Mouse (Mus musculus) spleen, postnatal 36 days (tissue): ENCODE measurements around the gene Pias1.

Experiments used
- DNase-seq, 2 experiments: peaks; one replicate each; pipeline ENCODE4 v3.0.0; 2022; ENCODE audit warnings: low spot score in 2 of 2, mixed read lengths in 1 of 2

Pias1 gene

GRCm38 (mm10) chr9:62987824-62988223 lies at the start of gene Pias1:
Gene Pias1 (minus strand): TSS chr9:62987924.
- DNase-seq, result no peak

GRCm38 (mm10) chr9:63035431-63035830 lies 47.7 kb upstream of the Pias1 start:
- DNase-seq, result no peak

GRCm38 (mm10) chr9:63031011-63031782 lies 43.5 kb upstream of the Pias1 start:
- DNase-seq, result peak; percentile 34 to 47

GRCm38 (mm10) chr9:63022486-63022885 lies 34.8 kb upstream of the Pias1 start:
- DNase-seq, result no peak

GRCm38 (mm10) chr9:63007371-63007770 lies 19.6 kb upstream of the Pias1 start:
- DNase-seq, result no peak

GRCm38 (mm10) chr9:63006081-63006820 lies 18.5 kb upstream of the Pias1 start:
- DNase-seq, result no peak

- DNase-seq, result no peak
Observed at GRCm38 (mm10) chr9:62998561-62998960, 10.8 kb upstream of the Pias1 start.

GRCm38 (mm10) chr9:62997626-62998025 lies 9.9 kb upstream of the Pias1 start:
- no peak for DNase-seq

GRCm38 (mm10) chr9:62995186-62995585 lies 7.5 kb upstream of the Pias1 start:
- no peak for DNase-seq

- no peak for DNase-seq
Observed at GRCm38 (mm10) chr9:62990134-62990533, 2.4 kb upstream of the Pias1 start.

GRCm38 (mm10) chr9:62980777-62981202 lies 6.9 kb downstream of the Pias1 start:
- peak; percentile 97 for DNase-seq

GRCm38 (mm10) chr9:62980162-62980776 lies 7.5 kb downstream of the Pias1 start:
- peak in 1 of 2 experiments; percentile 25 for DNase-seq

- no peak for DNase-seq
Observed at GRCm38 (mm10) chr9:62979461-62980161, 8.1 kb downstream of the Pias1 start.

- peak in 1 of 2 experiments; percentile 10 for DNase-seq
Observed at GRCm38 (mm10) chr9:62977152-62977551, 10.6 kb downstream of the Pias1 start.

GRCm38 (mm10) chr9:62975830-62976229 lies 11.9 kb downstream of the Pias1 start:
- no peak for DNase-seq

- peak in 1 of 2 experiments; percentile 22 for DNase-seq
Observed at GRCm38 (mm10) chr9:62974439-62974838, 13.3 kb downstream of the Pias1 start.

- peak; percentile 49 for DNase-seq
Observed at GRCm38 (mm10) chr9:62972073-62972745, 15.5 kb downstream of the Pias1 start.

GRCm38 (mm10) chr9:62970345-62970744 lies 17.4 kb downstream of the Pias1 start:
- no peak for DNase-seq

GRCm38 (mm10) chr9:62966018-62966417 lies 21.7 kb downstream of the Pias1 start:
- no peak for DNase-seq

- no peak for DNase-seq
Observed at GRCm38 (mm10) chr9:62952713-62953112, 35.0 kb downstream of the Pias1 start.

GRCm38 (mm10) chr9:62945346-62945745 lies 42.4 kb downstream of the Pias1 start:
- DNase-seq, result no peak
